Mouse (Mus musculus): ENCODE results near the gene Myh14.

- TF ChIP-seq GATA1 (IDR thresholded peaks at IDR 0.05; ENCODE audit: borderline replicate concordance, low read length) (no peak), FLI1 (IDR thresholded peaks at IDR 0.05; ENCODE audit: low read length) (no peak)
These were observed 21.5 kb downstream of the Myh14 start for GRCm38 (mm10) chr7:44649094-44649610.

Data from megakaryocyte, embryonic 14.5 days (primary cell).